Mouse (Mus musculus) forebrain, embryonic 11.5 days (tissue): ENCODE data around the gene Fam92b. TPM values are rescaled to one million over a fixed set of nuclear protein-coding genes. Genes with fewer than 3 reads are reported as not detected.

Source experiments
- ATAC-seq: fragments of 200-750 bp; cut with Nextera tagmentation; replicated peaks from 2 replicates; pipeline ENCODE4 v1.8.0; 2017; ENCODE audit warnings: moderate TSS enrichment; ENCODE audit not compliant: low FRiP score
- DNase-seq: peaks from one replicate; pipeline ENCODE4 v3.0.0-alpha.2; 2017; ENCODE audit warnings: low spot score
- H3K27ac ChIP-seq: fragments of 300-500 bp; sonication (generic); 2 replicates; pipeline ENCODE4 v1.5.1; 2014; ENCODE audit warnings: low read depth, low read length
- H3K27me3 ChIP-seq: fragments of 300-500 bp; sonication (generic); 2 replicates; pipeline ENCODE4 v1.6.1; 2014; ENCODE audit warnings: mild to moderate bottlenecking, low read length, mixed read lengths; ENCODE audit not compliant: control insufficient read depth, insufficient read depth
- H3K36me3 ChIP-seq: fragments of 300-500 bp; sonication (generic); 2 replicates; pipeline ENCODE4 v1.6.1; 2014; ENCODE audit warnings: mild to moderate bottlenecking, low read length, moderate library complexity, mixed read lengths; ENCODE audit not compliant: control insufficient read depth, insufficient read depth
- H3K4me1 ChIP-seq: fragments of 300-500 bp; sonication (generic); replicated peaks from 2 replicates; pipeline ENCODE4 v1.6.1; 2014; ENCODE audit warnings: low read length, mixed read lengths; ENCODE audit not compliant: control insufficient read depth, insufficient read depth
- H3K4me2 ChIP-seq: fragments of 300-500 bp; sonication (generic); 2 replicates; pipeline ENCODE4 v1.6.1; 2014; ENCODE audit warnings: low read depth, mild to moderate bottlenecking, low read length, moderate library complexity, mixed read lengths; ENCODE audit not compliant: severe bottlenecking
- H3K4me3 ChIP-seq: fragments of 300-500 bp; sonication (generic); 2 replicates; pipeline ENCODE4 v1.5.1; 2014; ENCODE audit warnings: low read depth, low read length
- H3K9ac ChIP-seq: fragments of 300-500 bp; sonication (generic); 2 replicates; pipeline ENCODE4 v1.6.1; 2014; ENCODE audit warnings: low read length
- H3K9me3 ChIP-seq: fragments of 300-500 bp; sonication (generic); 2 replicates; pipeline ENCODE4 v1.6.1; 2016; ENCODE audit warnings: low read length, mixed read lengths; ENCODE audit not compliant: control insufficient read depth
- WGBS: fragments of 180-500 bp; shearing (Covaris S2); extraction: QIAGEN DNeasy Blood & Tissue Kit; methylation state at CpG from one replicate; pipeline ENCODE4 v1.1.7; 2014; 5-methylcytosine and 5-hydroxymethylcytosine counted together
- polyA plus RNA-seq: library from polyadenylated mRNA; unstranded; fragments of >200 nt; fragmentation: Nextera tagmentation; extraction: Ambion mirVana; gene quantifications from 2 replicates; pipeline ENCODE4 v1.2.1, GENCODE M21; 2014

The Fam92b gene
- polyA plus RNA-seq, 1 experiment from 2014 or later, result 2.0 TPM

DNA sequence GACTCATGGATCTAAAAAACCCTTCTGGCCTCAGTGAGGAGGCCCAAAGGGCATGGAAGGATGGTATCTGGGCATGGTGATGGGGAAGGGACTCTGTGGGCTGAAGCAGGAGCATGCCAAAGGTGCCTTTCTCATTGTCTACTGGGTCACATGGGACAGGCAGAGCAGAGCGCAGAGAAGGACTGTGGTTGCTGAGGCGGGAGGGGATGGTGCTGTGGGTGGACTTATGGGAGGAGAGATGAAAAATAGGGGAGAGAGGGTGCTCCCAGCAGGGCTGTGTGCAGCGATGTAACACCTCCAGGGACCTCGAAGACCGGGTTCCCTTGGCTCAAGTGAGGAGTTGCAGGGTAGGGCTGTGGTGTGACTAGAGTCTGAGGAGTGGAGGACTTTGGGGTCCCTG is 14.9 kb upstream of the Fam92b start:
- no peak overlapping the region for H3K4me3 ChIP-seq
- H3K9ac ChIP-seq, result no peak overlapping the region
- peaks cover 2% of the 10 kb centered on the region; the same call in 1 of the 2 replicates for H3K4me1 ChIP-seq
- H3K4me2 ChIP-seq, result no peak overlapping the region
- DNase-seq (no peak), ATAC-seq (no peak)
- H3K27me3 ChIP-seq, result no peaks in the 10 kb centered on the region
- no peaks in the 10 kb centered on the region for H3K36me3 ChIP-seq
- WGBS, result 97% methylated on average over 5 of the region's 5 CpGs
- no peaks in the 10 kb centered on the region for H3K9me3 ChIP-seq
- no peak overlapping the region for H3K27ac ChIP-seq

DNA sequence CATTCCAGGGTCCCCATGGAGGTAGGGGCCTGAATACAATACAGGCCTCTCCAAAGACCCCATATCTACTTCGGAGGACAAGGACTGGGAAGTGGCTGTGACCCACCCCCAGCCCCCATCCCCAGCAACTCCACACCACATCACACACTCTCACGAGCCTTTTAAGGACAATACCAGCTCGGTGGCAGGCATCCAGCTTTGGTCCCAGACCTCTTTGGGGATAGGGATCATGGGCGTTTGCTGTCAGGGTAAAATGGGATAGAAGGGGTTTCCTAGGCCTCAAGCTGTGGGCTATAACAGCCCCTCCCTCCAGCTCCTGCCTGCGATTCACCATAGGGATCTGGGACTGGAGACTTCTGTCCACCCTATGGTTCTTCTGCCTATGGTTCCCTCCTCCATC is 14.4 kb upstream of the Fam92b start:
- H3K36me3 ChIP-seq, result no peaks in the 10 kb centered on the region
- H3K27me3 ChIP-seq, result no peaks in the 10 kb centered on the region
- peaks cover 2% of the 10 kb centered on the region; the same call in 1 of the 2 replicates for H3K4me1 ChIP-seq
- no peak overlapping the region for H3K27ac ChIP-seq
- no peak overlapping the region for H3K4me2 ChIP-seq
- H3K4me3 ChIP-seq, result no peak overlapping the region
- 91% methylated on average over 5 of the region's 5 CpGs for WGBS
- no peaks in the 10 kb centered on the region for H3K9me3 ChIP-seq
- ATAC-seq (no peak), DNase-seq (no peak)
- no peak overlapping the region for H3K9ac ChIP-seq

DNA sequence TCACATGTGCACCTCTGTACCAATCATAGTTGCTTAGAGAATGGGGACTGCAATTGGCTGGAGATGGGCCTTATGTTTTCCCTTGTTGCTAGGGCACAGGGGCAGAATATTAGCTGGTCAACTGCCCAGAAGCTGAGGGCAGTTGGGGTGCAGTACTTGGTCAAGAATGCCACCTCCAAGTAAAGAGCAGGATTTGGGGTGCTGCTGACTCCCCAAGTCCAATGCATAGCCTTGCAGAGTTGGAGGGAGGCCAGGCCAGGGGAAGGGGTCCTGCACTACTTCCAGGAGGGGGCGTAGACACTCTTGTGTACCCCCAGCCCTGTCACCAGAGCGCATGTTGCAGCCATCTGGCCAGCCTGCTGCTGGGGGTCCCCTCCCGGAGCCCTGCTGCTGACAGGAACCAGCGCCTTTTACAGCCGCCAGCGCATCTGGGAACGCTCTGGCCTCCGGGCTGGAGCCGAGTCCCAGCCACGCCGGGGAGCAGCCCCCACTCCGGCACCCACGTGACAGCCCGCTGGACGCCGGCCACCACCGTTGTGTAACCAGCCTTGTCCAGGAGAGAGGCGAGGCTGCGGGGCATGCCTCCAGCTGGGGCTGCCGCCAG is 13.6 kb upstream of the Fam92b start:
- Histone ChIP-seq H3K4me2 (no peak overlapping the region), H3K9me3 (no peaks in the 10 kb centered on the region), H3K27ac (no peak overlapping the region), H3K9ac (no peak overlapping the region), H3K4me3 (no peak overlapping the region), H3K4me1 (peaks cover 2% of the 10 kb centered on the region; the same call in 1 of the 2 replicates), H3K36me3 (no peaks in the 10 kb centered on the region), H3K27me3 (no peaks in the 10 kb centered on the region)
- ATAC-seq, result peak; percentile 74
- WGBS, result 64% methylated on average over 20 of the region's 20 CpGs
- DNase-seq, result no peak

DNA sequence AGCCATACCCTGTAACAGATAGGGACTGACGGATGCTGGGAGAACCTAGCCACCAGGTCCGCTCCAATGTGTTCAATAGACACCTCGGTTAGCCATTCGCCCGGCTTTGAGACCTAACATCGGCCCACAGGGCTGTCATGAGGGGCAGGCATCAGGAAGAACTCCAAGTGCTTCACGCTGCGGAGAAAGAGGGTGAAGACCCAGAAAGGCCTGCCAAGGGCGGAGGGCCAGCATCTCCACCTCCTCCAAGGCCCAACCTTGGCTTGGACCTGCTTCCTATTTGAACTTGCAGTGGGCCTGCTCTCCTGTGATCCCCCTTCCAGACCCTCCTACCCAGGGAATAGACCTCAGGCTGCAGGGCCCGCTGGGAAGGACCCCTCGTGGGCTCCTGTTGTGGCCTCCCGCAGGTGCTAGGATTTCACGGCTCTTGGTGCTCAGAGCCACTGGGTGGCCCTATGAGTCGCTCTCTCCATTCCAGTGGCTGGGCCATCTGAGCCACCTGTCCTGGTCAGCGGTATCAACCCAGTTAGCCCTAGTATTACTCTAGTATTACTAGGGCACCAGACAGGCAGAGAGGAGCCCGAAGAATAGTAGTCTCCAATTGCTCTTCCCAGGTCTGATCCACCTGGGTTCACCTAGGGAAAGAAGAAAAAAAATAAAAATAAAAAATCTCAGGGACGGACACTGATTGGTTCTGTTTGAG is 13.0 kb upstream of the Fam92b start:
- H3K9ac ChIP-seq, result no peak overlapping the region
- ATAC-seq, result peak; percentile 28
- no peaks in the 10 kb centered on the region for H3K27me3 ChIP-seq
- no peaks in the 10 kb centered on the region for H3K9me3 ChIP-seq
- H3K27ac ChIP-seq, result no peak overlapping the region
- WGBS, result 82% methylated on average over 17 of the region's 17 CpGs
- peaks cover 6% of the 10 kb centered on the region for H3K4me1 ChIP-seq
- no peaks in the 10 kb centered on the region for H3K36me3 ChIP-seq
- DNase-seq, result no peak
- no peak overlapping the region for H3K4me3 ChIP-seq
- H3K4me2 ChIP-seq, result no peak overlapping the region

DNA sequence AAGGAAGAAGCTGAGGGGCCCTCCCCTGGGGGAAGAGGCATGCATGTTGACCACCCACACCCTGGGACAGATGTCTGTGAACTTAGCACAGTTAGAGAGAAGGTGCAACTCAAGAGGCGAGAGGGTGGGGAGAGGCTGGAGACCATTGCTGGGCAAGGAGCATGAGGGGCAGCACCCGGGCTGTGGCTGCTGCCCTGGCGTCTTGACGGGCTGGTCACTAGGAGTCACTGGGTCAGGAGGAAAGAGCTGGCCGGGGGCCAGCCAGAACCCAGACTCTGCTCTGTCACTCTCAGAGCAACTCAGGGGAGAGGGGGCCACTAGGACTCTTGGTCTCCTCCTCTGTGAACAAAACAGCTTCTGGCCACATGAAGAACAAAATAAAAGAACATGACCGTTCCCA is 12.2 kb upstream of the Fam92b start:
- DNase-seq (no peak), ATAC-seq (no peak)
- Histone ChIP-seq H3K4me3 (no peak overlapping the region), H3K9me3 (no peaks in the 10 kb centered on the region), H3K4me1 (peaks cover 11% of the 10 kb centered on the region), H3K27ac (no peak overlapping the region), H3K27me3 (no peaks in the 10 kb centered on the region), H3K36me3 (no peaks in the 10 kb centered on the region), H3K9ac (no peak overlapping the region), H3K4me2 (no peak overlapping the region)
- WGBS, result 79% methylated on average over 6 of the region's 6 CpGs

DNA sequence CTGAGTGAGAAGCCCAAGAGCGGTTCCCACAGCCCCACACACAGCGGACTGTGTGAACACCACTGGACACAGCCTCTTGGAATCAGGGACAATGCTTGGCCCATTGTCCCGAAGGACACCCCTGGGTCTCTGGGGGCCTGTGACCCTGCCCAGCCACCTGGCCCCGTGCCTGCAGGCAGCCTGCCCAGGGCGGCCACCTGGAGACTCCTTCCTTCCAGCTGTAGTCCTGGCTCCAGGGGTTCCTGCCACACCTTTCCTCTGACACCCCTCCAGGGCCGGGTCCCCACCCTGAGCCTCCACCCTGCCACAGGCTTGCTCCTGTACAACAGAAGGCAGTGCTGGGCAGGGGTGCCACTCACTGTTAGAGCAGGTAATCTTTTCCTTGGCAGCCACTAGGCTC is 11.2 kb upstream of the Fam92b start:
- no peak for DNase-seq
- H3K4me2 ChIP-seq, result no peak overlapping the region
- H3K27ac ChIP-seq, result no peak overlapping the region
- no peak overlapping the region for H3K4me3 ChIP-seq
- no peaks in the 10 kb centered on the region for H3K36me3 ChIP-seq
- WGBS, result 85% methylated on average over 6 of the region's 6 CpGs
- peaks cover 13% of the 10 kb centered on the region for H3K4me1 ChIP-seq
- ATAC-seq, result no peak
- no peaks in the 10 kb centered on the region for H3K27me3 ChIP-seq
- no peaks in the 10 kb centered on the region for H3K9me3 ChIP-seq
- H3K9ac ChIP-seq, result no peak overlapping the region

DNA sequence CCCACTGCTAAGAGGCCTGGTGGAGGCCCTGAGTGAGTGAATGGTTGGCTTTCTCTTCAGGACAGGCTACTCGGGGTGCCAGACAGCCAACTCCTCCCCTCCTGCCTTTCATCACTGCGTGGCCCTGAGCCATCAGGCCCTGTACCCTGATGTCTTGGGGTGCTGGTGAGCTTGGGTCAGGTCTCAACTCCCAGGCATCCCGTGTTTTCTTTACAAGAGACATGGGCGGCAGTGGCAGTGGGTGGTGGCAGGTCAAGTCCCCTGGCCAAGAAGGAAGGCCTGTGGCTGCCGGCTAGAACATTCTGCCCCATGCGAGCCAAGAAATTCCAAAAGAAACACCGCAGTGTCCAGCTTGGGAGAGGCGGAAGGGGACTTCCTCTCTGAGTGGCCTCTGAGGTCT is 9.2 kb upstream of the Fam92b start:
- 70% methylated on average over 8 of the region's 8 CpGs for WGBS
- Histone ChIP-seq H3K4me2 (no peak overlapping the region), H3K9me3 (no peaks in the 10 kb centered on the region), H3K4me1 (peaks cover 13% of the 10 kb centered on the region), H3K27me3 (no peaks in the 10 kb centered on the region), H3K36me3 (no peaks in the 10 kb centered on the region), H3K9ac (no peak overlapping the region), H3K4me3 (no peak overlapping the region), H3K27ac (no peak overlapping the region)
- ATAC-seq, result no peak
- no peak for DNase-seq

DNA sequence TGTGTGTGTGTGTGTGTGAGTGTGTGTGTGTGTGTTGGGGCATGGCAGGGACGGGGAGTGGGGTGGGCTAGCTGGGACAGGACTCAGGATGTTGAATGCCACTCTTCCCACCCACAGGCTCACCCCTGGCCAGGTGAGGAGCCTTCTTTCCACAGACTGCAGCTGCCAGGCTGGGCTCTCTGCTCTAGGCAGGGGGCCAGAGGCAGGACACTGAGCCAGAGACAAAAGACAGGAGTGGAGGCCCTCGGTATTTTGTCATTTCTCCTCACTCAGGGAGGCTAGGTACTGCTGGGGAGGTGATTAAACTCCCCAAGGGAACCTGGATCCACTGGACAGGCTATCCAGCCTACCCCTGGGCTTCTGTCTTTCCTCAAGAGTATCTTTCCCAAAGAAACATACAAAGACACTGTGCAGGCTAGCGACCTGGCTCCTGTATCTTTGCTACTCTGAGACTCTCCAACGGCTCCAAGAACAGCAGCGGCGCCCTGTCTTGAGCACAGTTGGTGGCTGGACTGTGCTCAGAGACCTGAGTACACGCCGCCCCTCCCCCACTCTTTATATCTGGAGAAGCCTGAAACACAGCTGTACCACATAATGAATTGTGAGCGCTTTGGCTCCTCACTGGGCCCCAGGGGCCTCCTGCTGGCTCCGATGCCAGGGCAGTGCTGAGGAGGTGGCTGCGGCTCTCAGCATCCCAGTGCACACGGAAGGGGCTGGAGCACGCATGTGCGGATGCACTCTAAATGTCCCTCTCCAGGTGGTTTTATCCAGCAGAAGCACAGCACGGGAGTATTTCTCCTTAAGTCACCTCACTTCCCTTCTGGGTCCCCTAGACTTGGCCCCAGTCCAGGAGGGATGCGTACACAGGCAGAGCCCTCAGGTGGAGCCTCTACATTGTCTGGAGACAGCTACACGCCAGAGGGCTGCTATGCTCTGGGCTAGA is 7.9 kb upstream of the Fam92b start:
- WGBS, result 37% methylated on average over 17 of the region's 17 CpGs
- H3K4me2 ChIP-seq, result peak overlapping the region; percentile 25
- peak overlapping the region; percentile 66 for H3K27ac ChIP-seq
- DNase-seq (peak; percentile 72), ATAC-seq (peak; percentile 31; the same call in 1 of the 2 replicates)
- peaks cover 17% of the 10 kb centered on the region for H3K4me1 ChIP-seq
- H3K9ac ChIP-seq, result peak overlapping the region; percentile 43
- no peaks in the 10 kb centered on the region for H3K9me3 ChIP-seq
- H3K4me3 ChIP-seq, result no peak overlapping the region
- H3K36me3 ChIP-seq, result no peaks in the 10 kb centered on the region
- no peaks in the 10 kb centered on the region for H3K27me3 ChIP-seq
